Mouse (Mus musculus): ENCODE measurements around the gene Olfr477. TPM values are rescaled to one million over a fixed set of nuclear protein-coding genes. Genes with fewer than 3 reads are reported as not detected.
"Not testable (repeated sequence)": the region's sequence is repeated elsewhere in the genome, so short reads cannot be mapped to it uniquely, and the experiment has no call there.

The Olfr477 gene
- not detected for polyA plus RNA-seq (2017; shearing (Covaris generic))

GRCm38 (mm10) chr7:107986393-107986792, at the start of gene Olfr477:
Gene Olfr477 (plus strand): TSS chr7:107986693.
- no peak for ATAC-seq

- ATAC-seq: not testable (repeated sequence)
Measured at GRCm38 (mm10) chr7:107952539-107952938, 34.0 kb upstream of the Olfr477 start.

GRCm38 (mm10) chr7:107954343-107954742, 32.1 kb upstream of the Olfr477 start, which contains the start of gene Olfr474:
Gene Olfr474 (plus strand): TSS chr7:107954643.
- ATAC-seq: no peak

GRCm38 (mm10) chr7:107964503-107964902, 22.0 kb upstream of the Olfr477 start, which contains the start of gene Olfr476:
Gene Olfr476 (plus strand): TSS chr7:107964803.
- ATAC-seq: no peak

GRCm38 (mm10) chr7:108014256-108014655, 27.8 kb downstream of the Olfr477 start:
- ATAC-seq: not testable (repeated sequence)

GRCm38 (mm10) chr7:108033889-108034288, 47.4 kb downstream of the Olfr477 start, which contains the start of gene Olfr478:
Gene Olfr478 (minus strand): TSS chr7:108033989.
- ATAC-seq: no peak

Other genes with a start within 250 kb of the Olfr477 start
- not detected for gene Cyb5r2, start 228.7 kb upstream of the Olfr477 start, polyA plus RNA-seq (2017; shearing (Covaris generic))
- not detected for gene Ovch2, start 185.5 kb upstream of the Olfr477 start, polyA plus RNA-seq (2017; shearing (Covaris generic))
- gene Olfr467, start 174.4 kb upstream of the Olfr477 start, polyA plus RNA-seq (2017; shearing (Covaris generic)): not detected
- not detected for gene Olfr469, start 161.2 kb upstream of the Olfr477 start, polyA plus RNA-seq (2017; shearing (Covaris generic))
- gene Olfr470, start 139.2 kb upstream of the Olfr477 start, polyA plus RNA-seq (2017; shearing (Covaris generic)): under 1 TPM in 1 of 3 experiments, not detected in 2; 0.66 TPM
- under 1 TPM in 2 of 3 experiments, not detected in 1; 0.06 to 0.08 TPM for gene Olfr472, start 88.8 kb upstream of the Olfr477 start, polyA plus RNA-seq (2017; shearing (Covaris generic))
- not detected for gene Olfr473, start 56.2 kb upstream of the Olfr477 start, polyA plus RNA-seq (2017; shearing (Covaris generic))
- not detected for gene Olfr474, start 32.0 kb upstream of the Olfr477 start, polyA plus RNA-seq (2017; shearing (Covaris generic))
- gene Olfr476, start 21.9 kb upstream of the Olfr477 start, polyA plus RNA-seq (2017; shearing (Covaris generic)): under 1 TPM in 1 of 3 experiments, not detected in 2; 0.16 TPM
- gene Olfr478, start 47.3 kb downstream of the Olfr477 start, polyA plus RNA-seq (2017; shearing (Covaris generic)): not detected
- not detected for gene Olfr479, start 64.0 kb downstream of the Olfr477 start, polyA plus RNA-seq (2017; shearing (Covaris generic))
- not detected for gene Olfr480, start 80.7 kb downstream of the Olfr477 start, polyA plus RNA-seq (2017; shearing (Covaris generic))
- under 1 TPM in 1 of 3 experiments, not detected in 2; 0.29 TPM for gene Olfr481, start 93.2 kb downstream of the Olfr477 start, polyA plus RNA-seq (2017; shearing (Covaris generic))
- gene Olfr482, start 110.9 kb downstream of the Olfr477 start, polyA plus RNA-seq (2017; shearing (Covaris generic)): under 1 TPM in 2 of 3 experiments, not detected in 1; 0.15 TPM
- gene Olfr483, start 114.2 kb downstream of the Olfr477 start, polyA plus RNA-seq (2017; shearing (Covaris generic)): not detected
- not detected for gene Olfr484, start 140.8 kb downstream of the Olfr477 start, polyA plus RNA-seq (2017; shearing (Covaris generic))
- gene Olfr485, start 173.2 kb downstream of the Olfr477 start, polyA plus RNA-seq (2017; shearing (Covaris generic)): not detected
- gene Olfr486, start 186.0 kb downstream of the Olfr477 start, polyA plus RNA-seq (2017; shearing (Covaris generic)): not detected
- gene Olfr487, start 227.9 kb downstream of the Olfr477 start, polyA plus RNA-seq (2017; shearing (Covaris generic)): not detected

All from inflammation-experienced regulatory T-cells, adult 6 months (primary cell).